Mouse (Mus musculus): ENCODE measurements around the gene Arl5c. TPM values are rescaled to one million over a fixed set of nuclear protein-coding genes. Genes with fewer than 3 reads are reported as not detected.
A peak's percentile ranks its signal among the peaks of the same experiment; 100 is the strongest.

Gene Arl5c
- 24.6 and 28.9 TPM in 2 replicates for polyA plus RNA-seq (2012; rRNA removed)

DNA sequence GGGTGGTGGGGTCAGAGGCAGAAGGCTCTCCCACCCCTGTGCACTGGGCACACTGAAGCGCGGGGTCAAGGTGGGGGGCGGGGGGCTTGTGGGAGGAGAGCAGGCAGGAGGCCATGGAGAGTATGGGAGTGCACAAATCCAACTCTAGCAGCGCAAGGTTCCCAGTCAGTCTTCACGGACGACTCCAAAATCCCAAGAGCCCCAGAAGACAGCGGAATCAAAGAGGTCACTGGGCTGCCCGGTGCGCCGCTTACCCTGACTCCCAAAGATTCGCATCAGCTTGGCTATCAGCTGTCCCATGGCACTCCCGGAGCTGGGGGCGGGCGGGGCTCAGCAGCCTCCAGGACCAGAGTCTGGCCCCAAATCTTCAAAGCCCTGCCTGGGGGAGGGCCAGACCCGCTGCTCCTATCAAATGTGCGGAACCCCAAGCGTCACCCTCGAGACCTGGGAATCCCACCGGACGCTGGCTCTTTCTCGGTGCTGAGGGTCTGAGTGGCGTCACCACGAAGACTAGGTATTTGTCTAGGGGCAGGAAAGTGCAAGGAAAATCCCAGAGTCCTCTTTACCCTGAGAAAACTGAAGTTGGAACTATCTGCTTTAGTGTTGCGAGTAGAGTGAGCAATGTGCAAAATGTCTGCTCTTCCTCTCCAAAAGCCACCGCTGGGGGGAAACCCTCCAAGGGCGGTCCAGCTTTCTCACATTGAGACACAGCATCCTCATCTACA, at the start of gene Arl5c:
TSS of gene Arl5c (minus strand) at position 618 of the 725 bp plus-strand sequence.
- Histone ChIP-seq H3K27ac (ENCODE audit: insufficient read depth, low read length) (peak within 1 kb of the TSS; percentile 95), H3K4me3 (ENCODE audit: extremely low read depth, insufficient read depth, insufficient read length) (peak within 1 kb of the TSS; percentile 84), H3K36me3 (ENCODE audit: control insufficient read depth, insufficient read depth, low read length) (peaks cover 6% of the 10 kb centered on the region), H3K27me3 (ENCODE audit: control insufficient read depth, insufficient read depth, low read length) (no peaks in the 10 kb centered on the region), H3K4me1 (ENCODE audit: control insufficient read depth, insufficient read depth, insufficient read length) (peaks cover 39% of the 10 kb centered on the region; the same call in 1 of the 2 replicates)
- WGBS = 1% methylated on average over 26 of the region's 26 CpGs
- peak; percentile 63 to 70 for DNase-seq (ENCODE audit: low read depth in 1 of 2, low spot score in 2 of 2)
- TF ChIP-seq CTCF (IDR thresholded peaks at IDR 0.05; ENCODE audit: extremely low read depth, insufficient read depth, insufficient read length, insufficient replicate concordance) = no peak
- TF ChIP-seq POLR2A (IDR thresholded peaks at IDR 0.05; ENCODE audit: low read depth, low read length) = peak; percentile 40; the same call in 1 of the 2 replicates

DNA sequence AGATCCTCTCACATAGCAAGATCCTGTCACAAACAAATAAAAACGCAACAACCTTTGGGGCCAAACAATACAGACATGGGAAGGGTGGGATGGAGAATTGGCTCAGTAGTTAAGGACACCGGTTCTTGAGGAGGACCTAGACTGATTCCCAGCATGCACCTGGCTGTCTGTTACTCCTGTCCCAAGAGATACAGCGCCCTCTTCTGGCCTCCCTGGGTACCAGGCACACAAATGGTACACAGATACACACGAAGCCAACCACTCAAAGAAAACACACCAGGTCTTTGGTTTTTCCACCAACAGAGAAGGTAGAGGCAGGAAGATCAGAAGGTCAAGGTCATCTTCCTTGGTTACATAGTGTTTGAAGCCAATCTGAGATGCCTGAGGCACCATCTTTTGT, 49.6 kb upstream of the Arl5c start:
- H3K27ac ChIP-seq (ENCODE audit: insufficient read depth, low read length) = no peak overlapping the region
- no peak for TF ChIP-seq POLR2A (IDR thresholded peaks at IDR 0.05; ENCODE audit: low read depth, low read length)
- TF ChIP-seq CTCF (IDR thresholded peaks at IDR 0.05; ENCODE audit: extremely low read depth, insufficient read depth, insufficient read length, insufficient replicate concordance) = no peak
- DNase-seq (ENCODE audit: low read depth in 1 of 2, low spot score in 2 of 2) = no peak
- H3K36me3 ChIP-seq (ENCODE audit: control insufficient read depth, insufficient read depth, low read length) = no peaks in the 10 kb centered on the region
- H3K27me3 ChIP-seq (ENCODE audit: control insufficient read depth, insufficient read depth, low read length) = no peaks in the 10 kb centered on the region
- WGBS = 71% methylated on average over 4 of the region's 4 CpGs
- peaks cover 7% of the 10 kb centered on the region; the same call in 1 of the 2 replicates for H3K4me1 ChIP-seq (ENCODE audit: control insufficient read depth, insufficient read depth, insufficient read length)
- H3K4me3 ChIP-seq (ENCODE audit: extremely low read depth, insufficient read depth, insufficient read length) = no peak overlapping the region

DNA sequence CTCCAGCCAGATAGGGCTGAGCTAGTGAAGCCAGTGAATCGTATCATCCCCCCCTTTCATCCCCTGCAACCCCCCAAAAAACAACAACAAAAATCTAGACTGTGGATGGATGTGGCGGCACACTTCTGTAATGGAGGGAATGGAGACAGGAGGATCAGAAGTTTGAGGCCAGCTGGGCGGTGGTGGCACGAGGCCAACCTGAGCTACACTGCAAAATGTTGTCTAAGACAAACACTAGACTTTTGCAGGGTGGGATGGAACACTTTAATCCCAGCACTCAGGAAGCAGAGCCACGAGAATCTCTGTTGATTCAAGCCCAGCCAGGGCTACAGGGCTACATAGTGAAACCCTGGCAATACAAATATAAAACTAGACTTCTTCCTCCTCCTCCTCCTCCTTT, 48.1 kb upstream of the Arl5c start:
- Histone ChIP-seq H3K4me1 (ENCODE audit: control insufficient read depth, insufficient read depth, insufficient read length) (no peaks in the 10 kb centered on the region), H3K27ac (ENCODE audit: insufficient read depth, low read length) (no peak overlapping the region), H3K4me3 (ENCODE audit: extremely low read depth, insufficient read depth, insufficient read length) (no peak overlapping the region), H3K27me3 (ENCODE audit: control insufficient read depth, insufficient read depth, low read length) (no peaks in the 10 kb centered on the region), H3K36me3 (ENCODE audit: control insufficient read depth, insufficient read depth, low read length) (no peaks in the 10 kb centered on the region)
- TF ChIP-seq CTCF (IDR thresholded peaks at IDR 0.05; ENCODE audit: extremely low read depth, insufficient read depth, insufficient read length, insufficient replicate concordance) = no peak
- TF ChIP-seq POLR2A (IDR thresholded peaks at IDR 0.05; ENCODE audit: low read depth, low read length) = no peak
- 71% methylated on average over 5 of the region's 5 CpGs for WGBS
- DNase-seq (ENCODE audit: low read depth in 1 of 2, low spot score in 2 of 2) = no peak

DNA sequence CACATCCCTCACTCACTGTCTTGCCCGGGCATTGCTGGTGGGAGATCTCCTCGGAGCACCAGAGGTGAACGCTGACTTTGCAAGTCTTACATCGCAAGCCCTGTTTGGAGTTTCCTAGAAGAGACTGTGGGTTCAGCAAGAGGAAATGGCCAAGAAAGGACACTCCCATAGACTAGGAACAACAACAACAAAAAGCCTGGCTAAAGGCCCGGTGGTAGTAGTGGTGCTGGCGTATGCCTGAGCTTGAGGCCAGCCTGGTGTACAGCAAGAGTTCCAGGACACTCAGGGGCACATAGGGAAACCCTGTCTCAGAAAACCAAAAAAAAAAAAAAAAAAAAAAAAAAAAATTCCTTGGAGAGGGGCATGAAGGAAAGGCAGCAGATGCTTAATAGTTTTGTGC, 46.8 kb upstream of the Arl5c start:
- Histone ChIP-seq H3K27ac (ENCODE audit: insufficient read depth, low read length) (no peak overlapping the region), H3K4me3 (ENCODE audit: extremely low read depth, insufficient read depth, insufficient read length) (no peak overlapping the region), H3K4me1 (ENCODE audit: control insufficient read depth, insufficient read depth, insufficient read length) (no peaks in the 10 kb centered on the region), H3K36me3 (ENCODE audit: control insufficient read depth, insufficient read depth, low read length) (no peaks in the 10 kb centered on the region), H3K27me3 (ENCODE audit: control insufficient read depth, insufficient read depth, low read length) (no peaks in the 10 kb centered on the region)
- TF ChIP-seq CTCF (IDR thresholded peaks at IDR 0.05; ENCODE audit: extremely low read depth, insufficient read depth, insufficient read length, insufficient replicate concordance) = no peak
- TF ChIP-seq POLR2A (IDR thresholded peaks at IDR 0.05; ENCODE audit: low read depth, low read length) = no peak
- WGBS = 76% methylated on average over 6 of the region's 6 CpGs
- no peak for DNase-seq (ENCODE audit: low read depth in 1 of 2, low spot score in 2 of 2)

DNA sequence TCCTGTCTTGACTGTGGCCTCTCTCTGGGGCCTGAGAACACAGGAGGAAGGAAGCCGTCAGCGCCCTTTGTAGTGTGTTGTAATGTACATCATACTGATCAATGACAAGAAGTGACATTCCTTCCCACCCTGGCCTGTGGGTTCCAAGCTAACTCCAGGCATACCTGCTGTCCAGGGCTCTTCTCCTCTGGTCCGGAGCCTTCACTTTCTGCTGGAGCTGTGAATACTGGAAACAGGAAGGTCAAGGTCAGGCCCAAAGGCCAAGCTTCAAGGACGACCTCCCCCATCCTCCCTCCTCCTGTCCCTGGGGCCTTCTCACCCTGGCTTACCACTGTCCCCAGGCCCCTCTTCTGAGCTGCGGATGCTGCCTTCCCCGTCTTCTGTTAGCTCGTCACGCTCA, 45.0 kb upstream of the Arl5c start:
- TF ChIP-seq CTCF (IDR thresholded peaks at IDR 0.05; ENCODE audit: extremely low read depth, insufficient read depth, insufficient read length, insufficient replicate concordance) (no peak), POLR2A (IDR thresholded peaks at IDR 0.05; ENCODE audit: low read depth, low read length) (no peak)

DNA sequence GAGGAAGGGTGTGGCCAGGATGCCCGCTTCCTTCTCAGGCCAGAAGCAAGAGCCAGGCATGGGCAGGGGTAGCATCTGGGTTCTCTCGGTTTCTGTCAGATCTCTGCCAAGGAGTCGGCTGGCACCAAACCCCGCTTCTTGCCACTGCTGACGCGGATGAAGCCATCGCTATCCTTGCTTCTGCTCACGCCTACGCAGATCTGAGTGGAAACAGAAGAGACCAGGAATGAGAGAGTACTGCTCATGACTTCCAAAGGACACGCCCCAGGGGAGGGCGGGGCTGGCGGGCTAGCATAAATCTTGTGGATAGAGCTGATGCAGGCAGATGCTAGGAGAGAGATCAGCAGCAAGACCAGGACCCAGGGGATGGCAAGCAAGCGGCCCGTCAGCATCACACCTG, 41.9 kb upstream of the Arl5c start:
- H3K27ac ChIP-seq (ENCODE audit: insufficient read depth, low read length) = no peak overlapping the region
- 78% methylated on average over 14 of the region's 14 CpGs for WGBS

More for the DNA sequence above, 45.0 kb upstream of the Arl5c start:
- no peak overlapping the region for H3K27ac ChIP-seq (ENCODE audit: insufficient read depth, low read length)
- 0 out of 2 replicates have a peak, but pooled peaks cover 2% of the 10 kb centered on the region for H3K4me1 ChIP-seq (ENCODE audit: control insufficient read depth, insufficient read depth, insufficient read length)
- no peaks in the 10 kb centered on the region for H3K36me3 ChIP-seq (ENCODE audit: control insufficient read depth, insufficient read depth, low read length)
- H3K4me3 ChIP-seq (ENCODE audit: extremely low read depth, insufficient read depth, insufficient read length) = no peak overlapping the region
- peaks cover 1% of the 10 kb centered on the region for H3K27me3 ChIP-seq (ENCODE audit: control insufficient read depth, insufficient read depth, low read length)
- DNase-seq (ENCODE audit: low read depth in 1 of 2, low spot score in 2 of 2) = no peak
- 86% methylated on average over 8 of the region's 8 CpGs for WGBS

GRCm38 (mm10) chr11:98035977-98036377, 40.0 kb upstream of the Arl5c start:
- 0 out of 2 replicates have a peak, but pooled peaks cover 4% of the 10 kb centered on the region for H3K4me1 ChIP-seq (ENCODE audit: control insufficient read depth, insufficient read depth, insufficient read length)
- WGBS = 2% methylated on average over 26 of the region's 27 CpGs
- no peak for TF ChIP-seq CTCF (IDR thresholded peaks at IDR 0.05; ENCODE audit: extremely low read depth, insufficient read depth, insufficient read length, insufficient replicate concordance)
- TF ChIP-seq POLR2A (IDR thresholded peaks at IDR 0.05; ENCODE audit: low read depth, low read length) = no peak
- no peak overlapping the region for H3K4me3 ChIP-seq (ENCODE audit: extremely low read depth, insufficient read depth, insufficient read length)
- H3K27me3 ChIP-seq (ENCODE audit: control insufficient read depth, insufficient read depth, low read length) = peaks cover 4% of the 10 kb centered on the region
- no peak for DNase-seq (ENCODE audit: low read depth in 1 of 2, low spot score in 2 of 2)
- H3K27ac ChIP-seq (ENCODE audit: insufficient read depth, low read length) = no peak overlapping the region
- no peaks in the 10 kb centered on the region for H3K36me3 ChIP-seq (ENCODE audit: control insufficient read depth, insufficient read depth, low read length)

More for the DNA sequence above, 41.9 kb upstream of the Arl5c start:
- DNase-seq (ENCODE audit: low read depth in 1 of 2, low spot score in 2 of 2) = no peak
- Histone ChIP-seq H3K4me3 (ENCODE audit: extremely low read depth, insufficient read depth, insufficient read length) (no peak overlapping the region), H3K4me1 (ENCODE audit: control insufficient read depth, insufficient read depth, insufficient read length) (0 out of 2 replicates have a peak, but pooled peaks cover 4% of the 10 kb centered on the region), H3K27me3 (ENCODE audit: control insufficient read depth, insufficient read depth, low read length) (peaks cover 4% of the 10 kb centered on the region), H3K36me3 (ENCODE audit: control insufficient read depth, insufficient read depth, low read length) (no peaks in the 10 kb centered on the region)
- TF ChIP-seq POLR2A (IDR thresholded peaks at IDR 0.05; ENCODE audit: low read depth, low read length) = no peak
- TF ChIP-seq CTCF (IDR thresholded peaks at IDR 0.05; ENCODE audit: extremely low read depth, insufficient read depth, insufficient read length, insufficient replicate concordance) = no peak
